Comparison of ENCODE assay signal across 8 mouse cellular contexts in genomic region chr2:18047646-18048452, GRCm38 (mm10). TPM values are rescaled to one million over a fixed set of nuclear protein-coding genes. Genes with fewer than 3 reads are reported as not detected.
DNase-seq lines count a peak whose midpoint lies in the region; ATAC-seq and TF ChIP-seq lines count a peak whose summit lies in the region.

No protein-coding gene starts in this region.

- H3K4me1 ChIP-seq in intestine, postnatal 0 days (replicated peaks; ENCODE audit: control insufficient read depth, insufficient read depth, low read length), result peaks cover 9% of the 10 kb centered on the region; the same call in 1 of the 2 replicates
- peaks cover 40% of the 10 kb centered on the region for H3K4me1 ChIP-seq in limb, embryonic 13.5 days
- peaks cover 32% of the 10 kb centered on the region for H3K4me1 ChIP-seq in midbrain, embryonic 12.5 days

- intact Hi-C loops in gastrocnemius, postnatal 36 days (cut with DNase I), result loop anchor here (2.0 to 10.0 kb wide), 2 partner anchors 15 to 717 kb away; no protein-coding TSS in a partner anchor

- peak overlapping the region; percentile 76 for H3K9ac ChIP-seq in intestine, postnatal 0 days (ENCODE audit: low read depth, low read length)
- peak overlapping the region; percentile 100 for H3K9ac ChIP-seq in limb, embryonic 13.5 days
- H3K9ac ChIP-seq in midbrain, embryonic 12.5 days (replicated peaks), result peak overlapping the region; percentile 100

- no peaks in the 10 kb centered on the region for H3K36me3 ChIP-seq in intestine, postnatal 0 days (ENCODE audit: control insufficient read depth, insufficient read depth)
- no peaks in the 10 kb centered on the region for H3K36me3 ChIP-seq in limb, embryonic 13.5 days
- H3K36me3 ChIP-seq in midbrain, embryonic 12.5 days, result no peaks in the 10 kb centered on the region
- no peaks in the 10 kb centered on the region for H3K36me3 ChIP-seq in splenic B cell, adult 2 months (ENCODE audit: control insufficient read depth, insufficient read depth, low read length, poor library complexity, severe bottlenecking)

- DNase-seq in heart, adult 11 months, result peak; percentile 98
- DNase-seq in heart, adult 8-10 months (ENCODE audit: low spot score), result no peak
- DNase-seq in embryo, embryonic 10 days (ENCODE audit: low spot score), result peak; percentile 76
- DNase-seq in gastrocnemius, postnatal 36 days, result peak; percentile 69 to 71
- DNase-seq in splenic B cell, adult 2 months (ENCODE audit: low read depth, low spot score), result peak; percentile 50

- no peaks in the 10 kb centered on the region for H3K9me3 ChIP-seq in intestine, postnatal 0 days (ENCODE audit: control insufficient read depth)
- H3K9me3 ChIP-seq in limb, embryonic 13.5 days, result no peaks in the 10 kb centered on the region
- H3K9me3 ChIP-seq in midbrain, embryonic 12.5 days, result no peaks in the 10 kb centered on the region

- TF ChIP-seq CTCF in intestine, postnatal 0 days (IDR thresholded peaks at IDR 0.05; ENCODE audit: low read depth), result no peak

- no peaks in the 10 kb centered on the region for H3K27me3 ChIP-seq in intestine, postnatal 0 days (replicated peaks; ENCODE audit: control insufficient read depth, insufficient read depth, low read length)
- H3K27me3 ChIP-seq in limb, embryonic 13.5 days, result no peaks in the 10 kb centered on the region
- H3K27me3 ChIP-seq in midbrain, embryonic 12.5 days, result no peaks in the 10 kb centered on the region
- H3K27me3 ChIP-seq in splenic B cell, adult 2 months (ENCODE audit: control insufficient read depth, insufficient read depth, low read length, poor library complexity, severe bottlenecking), result peaks cover 2% of the 10 kb centered on the region; the same call in 1 of the 2 replicates

- under 1% methylated on average over 69 of the region's 70 CpGs for WGBS in intestine, postnatal 0 days
- WGBS in limb, embryonic 13.5 days, result 0% methylated on average over 70 of the region's 70 CpGs
- WGBS in midbrain, embryonic 12.5 days, result under 1% methylated on average over 70 of the region's 70 CpGs

- H3K4me3 ChIP-seq in intestine, postnatal 0 days (ENCODE audit: low read depth, low read length), result peak overlapping the region; percentile 82
- H3K4me3 ChIP-seq in limb, embryonic 13.5 days, result peak overlapping the region; percentile 98
- H3K4me3 ChIP-seq in midbrain, embryonic 12.5 days, result peak overlapping the region; percentile 99

- ATAC-seq in intestine, postnatal 0 days, result peak; percentile 71
- ATAC-seq in limb, embryonic 13.5 days (ENCODE audit: low FRiP score, low read depth), result peak; percentile 66
- peak; percentile 61 for ATAC-seq in midbrain, embryonic 12.5 days (ENCODE audit: low FRiP score, low read depth)

- H3K27ac ChIP-seq in intestine, postnatal 0 days (ENCODE audit: low read depth, low read length), result peak overlapping the region; percentile 89
- peak overlapping the region; percentile 100 for H3K27ac ChIP-seq in limb, embryonic 13.5 days
- peak overlapping the region; percentile 100 for H3K27ac ChIP-seq in midbrain, embryonic 12.5 days (replicated peaks)

- H3K4me2 ChIP-seq in intestine, postnatal 0 days (replicated peaks; ENCODE audit: low read depth), result peak overlapping the region; percentile 93
- H3K4me2 ChIP-seq in limb, embryonic 13.5 days (replicated peaks), result peak overlapping the region; percentile 88
- H3K4me2 ChIP-seq in midbrain, embryonic 12.5 days (replicated peaks), result peak overlapping the region; percentile 70

RNA-seq across cellular contexts. Expression of gene Skida1, which starts 1.0 kb away (rescaled TPM):
- 1 to 10 TPM; 2.5 to 5.9 (median 3.7) TPM for total RNA-seq in heart, adult 8-10 months (2022)
- total RNA-seq in gastrocnemius, postnatal 36 days (2021), result under 1 TPM; 0.18 to 0.25 TPM
- 0.95 and 1.2 TPM in 2 replicates for polyA plus RNA-seq in intestine, postnatal 0 days (2015; fragmentation: Nextera tagmentation; extraction: Ambion mirVana)
- polyA plus RNA-seq in limb, embryonic 13.5 days (2015; fragmentation: Nextera tagmentation; extraction: Ambion mirVana), result 12.2 and 14.9 TPM in 2 replicates
- 23.8 and 26.6 TPM in 2 replicates for polyA plus RNA-seq in midbrain, embryonic 12.5 days (2016; fragmentation: Nextera tagmentation; extraction: Ambion mirVana)

RNA-seq across cellular contexts. Expression of gene Mllt10, which starts 7.2 kb away (rescaled TPM):
- total RNA-seq in heart, adult 8-10 months (2022), result 10 to 100 TPM; 25.1 to 41.8 (median 30.5) TPM
- total RNA-seq in gastrocnemius, postnatal 36 days (2021), result 10 to 100 TPM; 15.6 to 21.9 TPM
- polyA plus RNA-seq in intestine, postnatal 0 days (2015; fragmentation: Nextera tagmentation; extraction: Ambion mirVana), result 22.6 and 30.1 TPM in 2 replicates
- polyA plus RNA-seq in limb, embryonic 13.5 days (2015; fragmentation: Nextera tagmentation; extraction: Ambion mirVana), result 68.1 and 72.2 TPM in 2 replicates
- 64.9 and 70.4 TPM in 2 replicates for polyA plus RNA-seq in midbrain, embryonic 12.5 days (2016; fragmentation: Nextera tagmentation; extraction: Ambion mirVana)

RNA-seq across cellular contexts. Expression of gene A930004D18Rik, which starts 10.3 kb away (rescaled TPM):
- 1 to 10 TPM; 3.5 to 7.3 (median 5.5) TPM for total RNA-seq in heart, adult 8-10 months (2022)
- total RNA-seq in gastrocnemius, postnatal 36 days (2021), result under 1 TPM; 0.17 to 0.20 TPM
- polyA plus RNA-seq in intestine, postnatal 0 days (2015; fragmentation: Nextera tagmentation; extraction: Ambion mirVana), result 6.3 and 6.8 TPM in 2 replicates
- polyA plus RNA-seq in limb, embryonic 13.5 days (2015; fragmentation: Nextera tagmentation; extraction: Ambion mirVana), result 15.3 and 19.4 TPM in 2 replicates
- polyA plus RNA-seq in midbrain, embryonic 12.5 days (2016; fragmentation: Nextera tagmentation; extraction: Ambion mirVana), result 20.5 and 21.5 TPM in 2 replicates

RNA-seq across cellular contexts. Expression of gene H2al2a, which starts 51.1 kb away (rescaled TPM):
- not detected for total RNA-seq in heart, adult 8-10 months (2022)
- not detected for total RNA-seq in gastrocnemius, postnatal 36 days (2021)
- not detected in 2 replicates for polyA plus RNA-seq in intestine, postnatal 0 days (2015; fragmentation: Nextera tagmentation; extraction: Ambion mirVana)
- polyA plus RNA-seq in limb, embryonic 13.5 days (2015; fragmentation: Nextera tagmentation; extraction: Ambion mirVana), result not detected in 2 replicates
- not detected in 2 replicates for polyA plus RNA-seq in midbrain, embryonic 12.5 days (2016; fragmentation: Nextera tagmentation; extraction: Ambion mirVana)
